Mouse (Mus musculus) olfactory bulb, adult 2 months (tissue): ENCODE results near the gene Ghsr.

Experiments used
- CTCF ChIP-seq: fragments of 200-500 bp; IDR thresholded peaks from 2 replicates; pipeline ENCODE4 v1.5.1; 2012; ENCODE audit warnings: low read depth, mild to moderate bottlenecking, low read length, moderate library complexity; ENCODE audit not compliant: insufficient read depth
- POLR2A ChIP-seq: fragments of 200-500 bp; IDR thresholded peaks from 2 replicates; pipeline ENCODE4 v1.6.1; 2012; ENCODE audit warnings: mild to moderate bottlenecking, low read depth, low read length, moderate library complexity; ENCODE audit not compliant: insufficient read depth

GRCm38 (mm10) chr3:27359100-27359720, 11.9 kb upstream of the Ghsr start:
- TF ChIP-seq POLR2A (no peak), CTCF (no peak)
